Mouse (Mus musculus) hindbrain, embryonic 14.5 days (tissue): ENCODE measurements around the gene Anks6. TPM values are rescaled to one million over a fixed set of nuclear protein-coding genes. Genes with fewer than 3 reads are reported as not detected.

ENCODE experiments used
- ATAC-seq: fragments of 200-750 bp; cut with Nextera tagmentation; 2 replicates; pipeline ENCODE4 v1.8.0; 2017; ENCODE audit warnings: moderate number of reproducible peaks, mild to moderate bottlenecking, moderate TSS enrichment, moderate library complexity; ENCODE audit not compliant: low FRiP score
- DNase-seq: peaks from one replicate; pipeline ENCODE4 v3.0.0-alpha.2; 2015; ENCODE audit warnings: low spot score
- H3K27ac ChIP-seq: fragments of 300-500 bp; sonication (generic); 2 replicates; pipeline ENCODE4 v1.5.1; 2014; ENCODE audit warnings: mild to moderate bottlenecking, moderate library complexity
- H3K27me3 ChIP-seq: fragments of 300-500 bp; sonication (generic); 2 replicates; pipeline ENCODE4 v1.6.1; 2014; ENCODE audit warnings: mild to moderate bottlenecking, low read length, mixed read lengths; ENCODE audit not compliant: control insufficient read depth, insufficient read depth
- H3K36me3 ChIP-seq: fragments of 300-500 bp; sonication (generic); replicated peaks from 2 replicates; pipeline ENCODE4 v1.6.1; 2014; ENCODE audit not compliant: control insufficient read depth, insufficient read depth
- H3K4me1 ChIP-seq: fragments of 300-500 bp; sonication (generic); replicated peaks from 2 replicates; pipeline ENCODE4 v1.6.1; 2014; ENCODE audit warnings: antibody characterized with exemption, low read length, mixed read lengths; ENCODE audit not compliant: control insufficient read depth, insufficient read depth
- H3K4me2 ChIP-seq: fragments of 300-500 bp; sonication (generic); replicated peaks from 2 replicates; pipeline ENCODE4 v1.6.1; 2014; ENCODE audit warnings: mild to moderate bottlenecking, moderate library complexity
- H3K4me3 ChIP-seq: fragments of 300-500 bp; sonication (generic); replicated peaks from 2 replicates; pipeline ENCODE4 v1.5.1; 2014; ENCODE audit warnings: mild to moderate bottlenecking, low read length
- H3K9ac ChIP-seq: fragments of 300-500 bp; sonication (generic); 2 replicates; pipeline ENCODE4 v1.6.1; 2014
- H3K9me3 ChIP-seq: fragments of 300-500 bp; sonication (generic); 2 replicates; pipeline ENCODE4 v1.6.1; 2016; ENCODE audit warnings: low read length; ENCODE audit not compliant: control insufficient read depth
- WGBS: fragments of 180-500 bp; shearing (Covaris S2); extraction: QIAGEN DNeasy Blood & Tissue Kit; methylation state at CpG from one replicate; pipeline ENCODE4 v1.1.7; 2014; 5-methylcytosine and 5-hydroxymethylcytosine counted together
- polyA plus RNA-seq: library from polyadenylated mRNA; unstranded; fragments of >200 nt; fragmentation: Nextera tagmentation; extraction: Ambion mirVana; gene quantifications from 2 replicates; pipeline ENCODE4 v1.2.1, GENCODE M21; 2014

Anks6 gene
- polyA plus RNA-seq, 1 experiment from 2014 or later, result 4.8 TPM

GRCm38 (mm10) chr4:46988257-46988656 is 69.0 kb downstream of the Anks6 start:
- Histone ChIP-seq H3K9ac (no peak overlapping the region), H3K4me2 (no peak overlapping the region)

GRCm38 (mm10) chr4:46987809-46988208 is 69.4 kb downstream of the Anks6 start:
- Histone ChIP-seq H3K27me3 (peaks cover 14% of the 10 kb centered on the region), H3K27ac (no peak overlapping the region), H3K36me3 (no peaks in the 10 kb centered on the region), H3K4me3 (no peak overlapping the region), H3K4me2 (no peak overlapping the region), H3K9ac (no peak overlapping the region), H3K4me1 (peaks cover 25% of the 10 kb centered on the region; the same call in 1 of the 2 replicates), H3K9me3 (no peaks in the 10 kb centered on the region)
- WGBS, result 92% methylated on average over 6 of the region's 6 CpGs
- ATAC-seq, result no peak
- DNase-seq, result no peak

More at GRCm38 (mm10) chr4:46988257-46988656, 69.0 kb downstream of the Anks6 start:
- Histone ChIP-seq H3K4me1 (peaks cover 25% of the 10 kb centered on the region; the same call in 1 of the 2 replicates), H3K9me3 (no peaks in the 10 kb centered on the region), H3K36me3 (no peaks in the 10 kb centered on the region), H3K4me3 (no peak overlapping the region), H3K27me3 (peaks cover 18% of the 10 kb centered on the region), H3K27ac (no peak overlapping the region)
- DNase-seq, result no peak
- WGBS, result 61% methylated on average over 3 of the region's 3 CpGs
- ATAC-seq, result no peak

GRCm38 (mm10) chr4:46986054-46986453 is 71.2 kb downstream of the Anks6 start:
- ATAC-seq (no peak), DNase-seq (no peak)
- no peaks in the 10 kb centered on the region for H3K9me3 ChIP-seq
- H3K4me3 ChIP-seq, result no peak overlapping the region
- no peak overlapping the region for H3K9ac ChIP-seq
- no peak overlapping the region for H3K4me2 ChIP-seq
- 0 out of 2 replicates have a peak, but pooled peaks cover 4% of the 10 kb centered on the region for H3K27me3 ChIP-seq
- H3K4me1 ChIP-seq, result peaks cover 18% of the 10 kb centered on the region; the same call in 1 of the 2 replicates
- no peaks in the 10 kb centered on the region for H3K36me3 ChIP-seq
- H3K27ac ChIP-seq, result no peak overlapping the region

GRCm38 (mm10) chr4:46982912-46983311 is 74.3 kb downstream of the Anks6 start:
- 77% methylated on average over 5 of the region's 5 CpGs for WGBS
- Histone ChIP-seq H3K4me2 (no peak overlapping the region), H3K9ac (no peak overlapping the region), H3K27ac (no peak overlapping the region), H3K4me3 (no peak overlapping the region), H3K27me3 (no peaks in the 10 kb centered on the region), H3K36me3 (no peaks in the 10 kb centered on the region), H3K9me3 (no peaks in the 10 kb centered on the region), H3K4me1 (no peaks in the 10 kb centered on the region)
- no peak for DNase-seq
- ATAC-seq, result no peak

GRCm38 (mm10) chr4:46982094-46982493 is 75.1 kb downstream of the Anks6 start:
- no peak overlapping the region for H3K27ac ChIP-seq
- no peak overlapping the region for H3K4me2 ChIP-seq
- DNase-seq (no peak), ATAC-seq (no peak)
- no peak overlapping the region for H3K9ac ChIP-seq
- H3K4me3 ChIP-seq, result no peak overlapping the region
- no peaks in the 10 kb centered on the region for H3K4me1 ChIP-seq
- no peaks in the 10 kb centered on the region for H3K9me3 ChIP-seq
- H3K27me3 ChIP-seq, result no peaks in the 10 kb centered on the region
- no peaks in the 10 kb centered on the region for H3K36me3 ChIP-seq
- 82% methylated on average over 4 of the region's 4 CpGs for WGBS

- Histone ChIP-seq H3K9ac (no peak overlapping the region), H3K27ac (no peak overlapping the region), H3K4me1 (0 out of 2 replicates have a peak, but pooled peaks cover 3% of the 10 kb centered on the region), H3K9me3 (no peaks in the 10 kb centered on the region), H3K4me2 (no peak overlapping the region), H3K27me3 (no peaks in the 10 kb centered on the region), H3K36me3 (no peaks in the 10 kb centered on the region), H3K4me3 (no peak overlapping the region)
- WGBS, result 94% methylated on average over 6 of the region's 6 CpGs
- no peak for ATAC-seq
- no peak for DNase-seq
These were observed 78.9 kb downstream of the Anks6 start for GRCm38 (mm10) chr4:46978371-46978770.

GRCm38 (mm10) chr4:46977161-46977560 is 80.1 kb downstream of the Anks6 start:
- 93% methylated on average over 7 of the region's 7 CpGs for WGBS
- H3K9me3 ChIP-seq, result no peaks in the 10 kb centered on the region

GRCm38 (mm10) chr4:46976671-46977071 is 80.6 kb downstream of the Anks6 start:
- Histone ChIP-seq H3K27ac (0 out of 2 replicates have a peak overlapping the region, but pooled peaks have one; percentile 16), H3K27me3 (no peaks in the 10 kb centered on the region), H3K9me3 (no peaks in the 10 kb centered on the region), H3K4me1 (0 out of 2 replicates have a peak, but pooled peaks cover 3% of the 10 kb centered on the region), H3K9ac (no peak overlapping the region), H3K4me3 (no peak overlapping the region), H3K36me3 (no peaks in the 10 kb centered on the region), H3K4me2 (no peak overlapping the region)
- ATAC-seq (no peak), DNase-seq (no peak)
- 63% methylated on average over 11 of the region's 11 CpGs for WGBS

More at GRCm38 (mm10) chr4:46977161-46977560, 80.1 kb downstream of the Anks6 start:
- Histone ChIP-seq H3K36me3 (no peaks in the 10 kb centered on the region), H3K27ac (no peak overlapping the region), H3K4me2 (no peak overlapping the region), H3K27me3 (no peaks in the 10 kb centered on the region), H3K4me1 (0 out of 2 replicates have a peak, but pooled peaks cover 3% of the 10 kb centered on the region), H3K4me3 (no peak overlapping the region), H3K9ac (no peak overlapping the region)
- DNase-seq (no peak), ATAC-seq (no peak)

GRCm38 (mm10) chr4:46973322-46973721 is 83.9 kb downstream of the Anks6 start:
- no peak overlapping the region for H3K9ac ChIP-seq
- H3K9me3 ChIP-seq, result no peaks in the 10 kb centered on the region
- ATAC-seq, result no peak
- H3K27ac ChIP-seq, result no peak overlapping the region
- no peaks in the 10 kb centered on the region for H3K36me3 ChIP-seq
- no peak overlapping the region for H3K4me3 ChIP-seq
- H3K4me2 ChIP-seq, result no peak overlapping the region
- DNase-seq, result no peak
- no peaks in the 10 kb centered on the region for H3K27me3 ChIP-seq
- 90% methylated on average over 10 of the region's 10 CpGs for WGBS
- H3K4me1 ChIP-seq, result 0 out of 2 replicates have a peak, but pooled peaks cover 8% of the 10 kb centered on the region

- WGBS, result 81% methylated on average over 10 of the region's 10 CpGs
- DNase-seq (no peak), ATAC-seq (no peak)
- Histone ChIP-seq H3K4me3 (no peak overlapping the region), H3K27ac (no peak overlapping the region), H3K36me3 (no peaks in the 10 kb centered on the region), H3K9ac (no peak overlapping the region), H3K4me2 (no peak overlapping the region), H3K4me1 (0 out of 2 replicates have a peak, but pooled peaks cover 5% of the 10 kb centered on the region), H3K9me3 (no peaks in the 10 kb centered on the region; the same call in 1 of the 2 replicates), H3K27me3 (no peaks in the 10 kb centered on the region)
These were observed 89.2 kb downstream of the Anks6 start for GRCm38 (mm10) chr4:46967981-46968380.
